Mouse (Mus musculus) liver, adult 2 months (tissue): Measurements from ENCODE around the gene Ntn3.
A peak's percentile ranks its signal among the peaks of the same experiment; 100 is the strongest.

Experiments
- CTCF ChIP-seq: fragments of 200-500 bp; IDR thresholded peaks from 2 replicates; pipeline ENCODE4 v1.5.1; 2011; ENCODE audit warnings: low read depth, low read length, control low read depth
- POLR2A ChIP-seq: fragments of 200-500 bp; IDR thresholded peaks from 2 replicates; pipeline ENCODE4 v1.6.1; 2011; ENCODE audit warnings: low read length, control low read depth; ENCODE audit not compliant: insufficient read depth; ENCODE audit errors: extremely low read depth

DNA sequence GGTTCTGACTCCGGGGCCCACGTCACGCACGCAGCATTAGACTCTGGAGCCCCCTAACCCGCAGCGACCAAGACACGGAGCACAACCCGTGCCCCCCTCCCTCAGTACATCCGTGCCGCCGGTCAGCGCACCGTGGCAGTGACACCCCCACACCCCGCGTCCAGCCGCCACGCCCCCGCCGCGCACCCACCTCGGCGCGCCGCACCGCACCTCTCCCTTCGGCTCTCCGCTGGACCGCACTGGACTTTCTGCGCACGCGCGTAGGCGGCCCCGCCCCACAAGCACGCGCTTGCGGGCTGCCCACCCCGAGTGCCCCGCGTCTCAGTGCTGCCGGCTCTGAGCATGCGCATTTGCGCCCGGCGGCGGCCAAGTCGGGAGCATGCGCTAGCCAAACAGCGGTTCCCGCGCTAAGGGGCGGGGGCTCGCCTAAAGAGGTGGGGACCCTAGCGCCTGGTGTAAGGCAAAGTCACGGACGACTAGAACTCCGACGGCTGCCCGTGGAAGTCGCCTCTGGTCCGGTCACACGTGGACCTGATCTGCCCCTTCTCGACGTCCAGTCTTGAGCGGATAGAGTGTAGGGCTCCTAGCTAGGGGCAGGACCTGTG is 3.9 kb downstream of the Ntn3 start, which contains the start of gene Tbc1d24:
- TF ChIP-seq CTCF (no peak), POLR2A (peak; percentile 51; the same call in 1 of the 2 replicates)
